Mouse (Mus musculus) embryonic fibroblast, embryonic 13.5 days (primary cell): ENCODE results near the gene Capzb.

ENCODE experiments used
- CTCF ChIP-seq: IDR thresholded peaks from 2 replicates; pipeline ENCODE4 v1.5.1; 2011; ENCODE audit warnings: mild to moderate bottlenecking, control low read depth, low read length, moderate library complexity, borderline replicate concordance; ENCODE audit not compliant: insufficient read depth
- POLR2A ChIP-seq: IDR thresholded peaks from 2 replicates; pipeline ENCODE4 v1.6.1; 2011; ENCODE audit warnings: low read depth, mild to moderate bottlenecking, control low read depth, low read length, moderate library complexity

DNA sequence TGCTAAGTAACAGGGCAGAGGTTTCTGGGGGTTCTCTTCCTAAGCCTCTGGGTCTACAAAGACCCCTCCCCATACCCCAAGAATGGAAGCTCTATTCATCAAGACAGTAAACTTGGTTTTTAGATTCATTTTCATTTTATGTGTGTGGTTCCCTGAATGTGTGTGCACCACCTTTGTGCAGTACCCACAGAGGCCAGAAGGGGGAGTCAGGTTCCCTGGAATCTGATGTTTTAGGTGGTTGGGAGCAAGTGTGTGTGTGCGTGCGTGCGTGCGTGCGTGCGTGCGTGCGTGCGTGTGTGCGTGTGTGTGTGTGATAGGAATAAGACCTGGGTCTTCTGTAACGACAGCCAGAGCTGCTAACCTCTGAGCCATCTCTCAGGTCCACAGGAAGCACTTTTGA, 47.5 kb upstream of the Capzb start:
- TF ChIP-seq CTCF (peak; percentile 26; the same call in 1 of the 2 replicates), POLR2A (no peak)
